12 mouse cellular contexts compared by ENCODE assay signal in genomic region chr4:118273545-118273944, GRCm38 (mm10). TPM values are rescaled to one million over a fixed set of nuclear protein-coding genes. Genes with fewer than 3 reads are reported as not detected.
DNase-seq lines count a peak whose midpoint lies in the region; ATAC-seq and TF ChIP-seq lines count a peak whose summit lies in the region.
"Had no signal": no experiment of that assay in that cellular context is flagged by ENCODE, and none has a peak within 500 bp of the region (broad histone marks: within the 10 kb centered on the region; RNA-seq: fewer than 3 reads in every experiment).

No protein-coding gene starts in this region.

- WGBS in embryonic facial prominence, embryonic 13.5 days, result 46% methylated on average over 5 of the region's 5 CpGs
- 30% methylated on average over 5 of the region's 5 CpGs for WGBS in kidney, embryonic 14.5 days
- WGBS in liver, postnatal 0 days (ENCODE audit: insufficient replicate concordance), result 30% methylated on average over 5 of the region's 5 CpGs

- TF ChIP-seq EP300 in ES-Bruce4 (IDR thresholded peaks at IDR 0.05; ENCODE audit: insufficient read depth, low read depth, low read length), result no peak
- peak; percentile 74 for TF ChIP-seq EP300 in liver, postnatal 0 days (IDR thresholded peaks at IDR 0.05; ENCODE audit: low read depth)

- peaks cover 10% of the 10 kb centered on the region; the same call in 1 of the 2 replicates for H3K36me3 ChIP-seq in ES-Bruce4 (ENCODE audit: control insufficient read depth, insufficient read depth, low read length, poor library complexity, severe bottlenecking)
- peaks cover 87% of the 10 kb centered on the region for H3K36me3 ChIP-seq in embryonic facial prominence, embryonic 13.5 days
- H3K36me3 ChIP-seq in kidney, embryonic 14.5 days (ENCODE audit: control insufficient read depth, insufficient read depth, low read length), result peaks cover 42% of the 10 kb centered on the region
- H3K36me3 ChIP-seq in liver, postnatal 0 days (replicated peaks; ENCODE audit: insufficient read depth, low read length), result peaks cover 4% of the 10 kb centered on the region; the same call in 1 of the 2 replicates

- no peaks in the 10 kb centered on the region for H3K27me3 ChIP-seq in ES-Bruce4 (ENCODE audit: control insufficient read depth, insufficient read depth, low read length, poor library complexity, severe bottlenecking)
- no peaks in the 10 kb centered on the region for H3K27me3 ChIP-seq in embryonic facial prominence, embryonic 13.5 days
- no peaks in the 10 kb centered on the region for H3K27me3 ChIP-seq in kidney, embryonic 14.5 days (ENCODE audit: control insufficient read depth, insufficient read depth, low read length)
- H3K27me3 ChIP-seq in liver, postnatal 0 days (ENCODE audit: insufficient read depth, low read length), result no peaks in the 10 kb centered on the region

- DNase-seq in liver, postnatal 0 days, result peak; percentile 63
- DNase-seq in adrenal gland, postnatal 14 days, result no peak
- no peak for DNase-seq in frontal cortex, postnatal 10 days (ENCODE audit: low spot score in 2 of 2)
- no peak for DNase-seq in left cerebral cortex, adult 11 months (ENCODE audit: low spot score)
- DNase-seq in embryo, embryonic 10.5 days (ENCODE audit: low spot score), result no peak
- DNase-seq: cerebellum, adult 11-12 months; gastrocnemius, postnatal 36 days; right cerebral cortex, postnatal 4 days had no signal

- no peak for TF ChIP-seq CTCF in ES-Bruce4 (IDR thresholded peaks at IDR 0.05; ENCODE audit: low read depth, low read length)
- no peak for TF ChIP-seq CTCF in liver, postnatal 0 days (IDR thresholded peaks at IDR 0.05; ENCODE audit: low read depth)

- no peak overlapping the region for H3K9ac ChIP-seq in ES-Bruce4 (ENCODE audit: low read depth, poor library complexity, severe bottlenecking)
- H3K9ac ChIP-seq in embryonic facial prominence, embryonic 13.5 days, result no peak overlapping the region
- H3K9ac ChIP-seq in kidney, embryonic 14.5 days (ENCODE audit: low read depth, low read length), result peak overlapping the region; percentile 12; the same call in 1 of the 2 replicates
- no peak overlapping the region; the same call in 1 of the 2 replicates for H3K9ac ChIP-seq in liver, postnatal 0 days (replicated peaks)

- no peak for ATAC-seq in embryonic facial prominence, embryonic 13.5 days (ENCODE audit: insufficient number of reproducible peaks, insufficient read depth, low FRiP score, low TSS enrichment, low read depth)
- no peak for ATAC-seq in kidney, embryonic 14.5 days (ENCODE audit: low FRiP score, low TSS enrichment)
- ATAC-seq in liver, postnatal 0 days, result peak; percentile 78

- H3K9me3 ChIP-seq in ES-Bruce4 (replicated peaks; ENCODE audit: control insufficient read depth, insufficient read depth, low read length, poor library complexity, severe bottlenecking), result no peaks in the 10 kb centered on the region
- no peaks in the 10 kb centered on the region for H3K9me3 ChIP-seq in embryonic facial prominence, embryonic 13.5 days
- peaks cover 4% of the 10 kb centered on the region; the same call in 1 of the 2 replicates for H3K9me3 ChIP-seq in kidney, embryonic 14.5 days (ENCODE audit: control insufficient read depth, low read length)
- no peaks in the 10 kb centered on the region for H3K9me3 ChIP-seq in liver, postnatal 0 days (ENCODE audit: low read length)

- TF ChIP-seq POLR2A in ES-Bruce4 (IDR thresholded peaks at IDR 0.05; ENCODE audit: insufficient read depth, low read length), result no peak

- no peak overlapping the region for H3K4me3 ChIP-seq in ES-Bruce4 (ENCODE audit: low read depth, low read length)
- no peak overlapping the region for H3K4me3 ChIP-seq in embryonic facial prominence, embryonic 13.5 days
- no peak overlapping the region for H3K4me3 ChIP-seq in kidney, embryonic 14.5 days (ENCODE audit: low read length)
- H3K4me3 ChIP-seq in liver, postnatal 0 days (ENCODE audit: low read depth, low read length), result no peak overlapping the region
- H3K4me3 ChIP-seq: megakaryocyte, embryonic 14.5 days had no signal

- peak overlapping the region; percentile 94 for H3K27ac ChIP-seq in ES-Bruce4 (ENCODE audit: insufficient read depth, low read length)
- peak overlapping the region; percentile 84 for H3K27ac ChIP-seq in embryonic facial prominence, embryonic 13.5 days
- H3K27ac ChIP-seq in kidney, embryonic 14.5 days (ENCODE audit: low read depth, low read length), result peak overlapping the region; percentile 81
- peak overlapping the region; percentile 87 for H3K27ac ChIP-seq in liver, postnatal 0 days (ENCODE audit: low read depth)

- H3K4me1 ChIP-seq in ES-Bruce4 (ENCODE audit: control insufficient read depth, insufficient read depth, low read length), result peaks cover 32% of the 10 kb centered on the region
- H3K4me1 ChIP-seq in embryonic facial prominence, embryonic 13.5 days, result peaks cover 78% of the 10 kb centered on the region
- H3K4me1 ChIP-seq in kidney, embryonic 14.5 days (ENCODE audit: control insufficient read depth, insufficient read depth, low read length), result peaks cover 85% of the 10 kb centered on the region
- peaks cover 50% of the 10 kb centered on the region for H3K4me1 ChIP-seq in liver, postnatal 0 days (ENCODE audit: insufficient read depth)

- no peak overlapping the region for H3K4me2 ChIP-seq in embryonic facial prominence, embryonic 13.5 days
- no peak overlapping the region for H3K4me2 ChIP-seq in kidney, embryonic 14.5 days (replicated peaks; ENCODE audit: low read depth, low read length)
- H3K4me2 ChIP-seq in liver, postnatal 0 days (ENCODE audit: low read depth, low read length), result 0 out of 2 replicates have a peak overlapping the region, but pooled peaks have one; percentile 32

RNA-seq across cellular contexts. Expression of gene Ptprf, which starts 17.7 kb away (rescaled TPM):
- polyA plus RNA-seq in ES-Bruce4 (2011; ENCODE audit: insufficient read depth, insufficient read length, low read depth, missing spikeins), result 194 and 216 TPM in 2 replicates
- polyA plus RNA-seq in embryonic facial prominence, embryonic 13.5 days (2015; fragmentation: Nextera tagmentation; extraction: Ambion mirVana), result 79.8 and 88.8 TPM in 2 replicates
- polyA plus RNA-seq in kidney, embryonic 14.5 days (2014; fragmentation: Nextera tagmentation; extraction: Ambion mirVana), result 53.3 and 68.1 TPM in 2 replicates
- polyA plus RNA-seq in liver, postnatal 0 days (2015; fragmentation: Nextera tagmentation; extraction: Ambion mirVana), result 10.3 and 11.8 TPM in 2 replicates
- total RNA-seq in adrenal gland, postnatal 14 days (2021), result 63.5 and 64.3 TPM in 2 replicates
